Mouse (Mus musculus) liver, postnatal 0 days (tissue): ENCODE results near the gene Eef1g.

Source experiments
- CTCF ChIP-seq: sonication (generic); IDR thresholded peaks from 2 replicates; pipeline ENCODE4 v1.5.1; 2016; ENCODE audit warnings: antibody characterized with exemption, low read depth
- EP300 ChIP-seq: IDR thresholded peaks from 2 replicates; pipeline ENCODE4 v1.6.1; 2016; ENCODE audit warnings: antibody characterized with exemption, low read depth, mild to moderate bottlenecking

- TF ChIP-seq CTCF (no peak), EP300 (no peak)
Measured at GRCm38 (mm10) chr19:8950190-8950589, 16.7 kb upstream of the Eef1g start.
